Mouse (Mus musculus): ENCODE measurements around the gene March9.

DNA sequence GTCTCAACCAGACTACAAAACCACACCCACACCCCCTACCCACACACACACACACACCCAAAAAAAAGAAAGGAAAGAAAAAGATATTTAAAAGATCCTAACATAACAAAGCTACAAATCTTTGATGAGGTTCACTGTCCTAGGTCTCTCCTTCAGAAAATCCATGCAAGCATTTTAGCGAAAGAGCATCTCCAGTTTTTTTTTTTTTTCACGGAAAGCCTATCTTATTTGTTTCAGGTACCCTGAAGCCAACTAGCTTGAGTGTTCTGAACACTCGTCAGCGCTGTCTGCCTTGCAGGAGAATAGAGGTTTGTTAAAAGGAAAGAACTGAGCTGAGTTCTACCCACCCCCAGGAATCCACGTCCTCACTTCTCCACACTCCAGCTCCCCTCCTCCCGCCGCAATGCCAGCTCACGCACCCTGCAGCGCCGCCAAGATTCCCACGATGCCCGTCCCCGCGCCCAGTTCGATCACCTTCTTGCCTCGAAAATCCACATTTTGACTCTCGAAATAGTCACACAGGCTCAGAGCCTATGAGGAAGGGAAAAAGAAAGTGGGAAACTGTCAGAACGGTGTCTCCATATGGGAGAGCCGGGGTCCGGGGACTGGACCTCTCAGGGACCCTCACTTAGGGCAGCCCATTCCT, 19.3 kb downstream of the March9 start:
- TF ChIP-seq CTCF (conservative IDR thresholded peaks at IDR 0.05; ENCODE audit: low read length) (no peak), POU5F1 (IDR thresholded peaks at IDR 0.05; ENCODE audit: borderline replicate concordance, low read length) (no peak), NANOG (IDR thresholded peaks at IDR 0.05; ENCODE audit: borderline replicate concordance, low read length) (no peak)

Measured in E14TG2a.4 (cell line).